Mouse (Mus musculus): Measurements from ENCODE around the gene Hoxc4.

DNA sequence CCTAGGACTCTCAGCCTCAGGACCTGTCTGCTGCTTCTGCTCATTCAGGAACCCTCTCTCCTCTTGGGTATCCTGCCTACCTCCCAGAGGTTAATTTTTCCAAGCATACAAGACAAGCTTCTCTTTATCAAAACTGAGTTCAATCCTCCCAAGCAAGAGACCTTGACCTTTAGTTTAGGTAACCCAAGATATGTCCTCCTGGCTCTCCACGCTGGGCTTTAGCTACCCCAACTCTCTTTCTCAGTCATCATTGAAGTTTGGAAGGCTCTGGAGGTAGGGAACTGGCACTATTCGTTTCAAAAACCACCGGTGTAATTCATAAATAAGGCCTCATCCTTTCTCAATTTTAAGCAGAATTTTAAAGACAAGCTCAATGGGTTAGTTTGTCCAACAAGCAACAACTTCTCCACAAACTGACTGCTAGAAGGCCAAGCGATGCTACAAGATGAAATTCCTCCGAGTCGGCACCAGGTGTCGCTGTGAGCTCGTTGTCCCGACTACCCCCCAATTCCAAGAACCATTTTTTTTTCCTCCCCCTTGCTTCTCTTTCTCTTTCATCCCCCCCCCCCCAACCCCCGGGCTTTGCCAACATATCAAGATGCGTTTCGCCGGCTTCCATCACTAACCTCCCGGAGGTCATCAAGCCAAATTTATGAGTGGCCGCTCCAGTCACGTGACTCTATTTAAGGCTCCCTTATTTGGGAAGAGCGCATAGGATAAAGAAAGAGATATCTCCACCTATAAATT lies 5.3 kb upstream of the Hoxc4 start:
- TF ChIP-seq ZC3H11A (IDR thresholded peaks at IDR 0.05; ENCODE audit: borderline replicate concordance, low read depth, low read length) (no peak), MAFK (IDR thresholded peaks at IDR 0.05; ENCODE audit: insufficient read depth, low read depth, low read length) (no peak), ZNF384 (IDR thresholded peaks at IDR 0.05; ENCODE audit: low read depth, low read length) (peak; percentile 70)
